Mouse (Mus musculus): ENCODE data around the gene Sox2.

DNA sequence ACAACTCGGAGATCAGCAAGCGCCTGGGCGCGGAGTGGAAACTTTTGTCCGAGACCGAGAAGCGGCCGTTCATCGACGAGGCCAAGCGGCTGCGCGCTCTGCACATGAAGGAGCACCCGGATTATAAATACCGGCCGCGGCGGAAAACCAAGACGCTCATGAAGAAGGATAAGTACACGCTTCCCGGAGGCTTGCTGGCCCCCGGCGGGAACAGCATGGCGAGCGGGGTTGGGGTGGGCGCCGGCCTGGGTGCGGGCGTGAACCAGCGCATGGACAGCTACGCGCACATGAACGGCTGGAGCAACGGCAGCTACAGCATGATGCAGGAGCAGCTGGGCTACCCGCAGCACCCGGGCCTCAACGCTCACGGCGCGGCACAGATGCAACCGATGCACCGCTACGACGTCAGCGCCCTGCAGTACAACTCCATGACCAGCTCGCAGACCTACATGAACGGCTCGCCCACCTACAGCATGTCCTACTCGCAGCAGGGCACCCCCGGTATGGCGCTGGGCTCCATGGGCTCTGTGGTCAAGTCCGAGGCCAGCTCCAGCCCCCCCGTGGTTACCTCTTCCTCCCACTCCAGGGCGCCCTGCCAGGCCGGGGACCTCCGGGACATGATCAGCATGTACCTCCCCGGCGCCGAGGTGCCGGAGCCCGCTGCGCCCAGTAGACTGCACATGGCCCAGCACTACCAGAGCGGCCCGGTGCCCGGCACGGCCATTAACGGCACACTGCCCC is 586 bp downstream of the Sox2 start:
- no peak for TF ChIP-seq CTCF (IDR thresholded peaks at IDR 0.05 in 2 of 3, conservative IDR thresholded peaks at IDR 0.05 in 1 of 3; ENCODE audit: control insufficient read depth in 1 of 3, insufficient read depth in 1 of 3, low read depth in 2 of 3, low read length in 3 of 3, poor library complexity in 1 of 3, severe bottlenecking in 1 of 3)
- TF ChIP-seq EP300 (IDR thresholded peaks at IDR 0.05; ENCODE audit: low read depth in 1 of 2, low read length in 2 of 2): no peak
- no peak for TF ChIP-seq TAL1 (IDR thresholded peaks at IDR 0.05; ENCODE audit: low read length)
- no peak for TF ChIP-seq ZNF384 (IDR thresholded peaks at IDR 0.05; ENCODE audit: low read depth, low read length)
- TF ChIP-seq MYC (IDR thresholded peaks at IDR 0.05; ENCODE audit: low read depth, low read length): no peak
- TF ChIP-seq MEF2A (IDR thresholded peaks at IDR 0.05; ENCODE audit: extremely low read depth, insufficient replicate concordance, low read depth, low read length, poor library complexity, severe bottlenecking): no peak
- no peak for TF ChIP-seq USF2 (IDR thresholded peaks at IDR 0.05; ENCODE audit: borderline replicate concordance in 1 of 2, insufficient read depth in 1 of 2, low read depth in 1 of 2, low read length in 2 of 2)

All from MEL (cell line).